Mouse (Mus musculus) mouse embryonic stem cell (cell line): ENCODE data around the gene Wdfy2.
"Not testable (repeated sequence)": the region's sequence is repeated elsewhere in the genome, so short reads cannot be mapped to it uniquely, and the experiment has no call there.

Experiments
- in situ Hi-C, 2 experiments: fragments of 300-500 bp; cut with MboI; formaldehyde crosslinking; loops; 1 replicate in 1 of 2; 3 replicates in 1 of 2; pipeline ENCODE4 v1.14.3; 2019 to 2020; ENCODE audit warnings: low sequenced_read_pairs in 2 of 2, low pct_unique_long_range_greater_than_20kb in 1 of 2, mixed read lengths in 1 of 2; ENCODE audit not compliant: unreplicated experiment in 1 of 2

Wdfy2 gene

DNA sequence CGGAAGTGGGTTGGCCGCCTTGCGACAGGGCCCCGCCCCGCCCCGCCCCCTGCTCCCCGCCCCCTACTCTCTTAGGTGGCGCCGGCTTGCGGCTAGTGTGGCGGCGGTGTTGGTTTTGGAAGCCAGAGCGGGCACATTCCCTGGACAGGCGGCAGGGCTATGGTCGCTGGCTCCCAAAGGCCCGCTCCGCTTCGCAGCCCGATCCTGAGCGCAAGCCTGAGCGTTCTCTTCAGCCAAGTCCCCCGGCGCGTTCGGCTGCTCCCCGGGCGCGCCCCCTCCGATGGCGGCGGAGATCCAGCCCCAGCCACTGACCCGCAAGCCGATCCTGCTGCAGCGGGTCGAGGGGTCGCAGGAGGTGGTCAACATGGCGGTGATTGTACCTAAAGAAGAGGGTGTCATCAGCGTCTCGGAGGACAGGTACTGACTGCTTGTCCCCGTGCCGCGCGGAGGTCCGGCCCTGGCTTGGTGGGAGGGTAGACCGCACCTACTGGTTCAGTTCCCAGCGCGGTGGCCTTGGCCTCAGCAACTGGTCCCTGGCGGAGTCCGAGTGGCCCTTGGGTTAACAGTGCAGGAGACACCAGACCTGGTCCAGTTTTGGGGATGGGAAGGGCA lies at the start of gene Wdfy2:
Gene Wdfy2 (plus strand): TSS at position 38 of the 612 bp plus-strand sequence.
- in situ Hi-C loops = no loop called here

DNA sequence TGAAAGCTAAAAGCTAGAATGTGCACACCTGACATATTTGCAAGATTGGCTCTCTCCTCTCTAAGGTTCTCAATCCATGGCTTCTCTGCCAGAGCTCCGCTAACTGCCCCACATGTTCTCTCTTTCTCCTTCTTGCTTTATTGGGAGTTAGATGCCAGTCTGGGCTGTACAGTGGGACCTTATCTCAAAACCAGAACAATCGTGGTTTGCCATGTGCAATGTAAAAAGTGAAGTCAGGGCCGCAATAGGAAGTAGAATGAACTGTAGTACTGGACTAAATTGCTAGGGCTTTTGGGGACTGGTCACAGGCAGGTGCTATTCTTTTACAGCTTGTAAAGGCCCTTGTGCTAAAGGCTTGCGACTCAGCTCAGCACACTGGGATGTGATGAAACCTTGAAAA lies 48.2 kb upstream of the Wdfy2 start:
- in situ Hi-C loops = no loop called here

GRCm38 (mm10) chr14:62795719-62796118 lies 41.8 kb upstream of the Wdfy2 start:
- in situ Hi-C loops = no loop called here

- in situ Hi-C loops = no loop called here
Observed at GRCm38 (mm10) chr14:62798608-62799101, 38.8 kb upstream of the Wdfy2 start.

- in situ Hi-C loops = no loop called here
Observed at GRCm38 (mm10) chr14:62800791-62801190, 36.7 kb upstream of the Wdfy2 start.

- in situ Hi-C loops = no loop called here
Observed at GRCm38 (mm10) chr14:62803204-62803603, 34.3 kb upstream of the Wdfy2 start.

- in situ Hi-C loops = no loop called here
Observed at GRCm38 (mm10) chr14:62806921-62807320, 30.6 kb upstream of the Wdfy2 start.

DNA sequence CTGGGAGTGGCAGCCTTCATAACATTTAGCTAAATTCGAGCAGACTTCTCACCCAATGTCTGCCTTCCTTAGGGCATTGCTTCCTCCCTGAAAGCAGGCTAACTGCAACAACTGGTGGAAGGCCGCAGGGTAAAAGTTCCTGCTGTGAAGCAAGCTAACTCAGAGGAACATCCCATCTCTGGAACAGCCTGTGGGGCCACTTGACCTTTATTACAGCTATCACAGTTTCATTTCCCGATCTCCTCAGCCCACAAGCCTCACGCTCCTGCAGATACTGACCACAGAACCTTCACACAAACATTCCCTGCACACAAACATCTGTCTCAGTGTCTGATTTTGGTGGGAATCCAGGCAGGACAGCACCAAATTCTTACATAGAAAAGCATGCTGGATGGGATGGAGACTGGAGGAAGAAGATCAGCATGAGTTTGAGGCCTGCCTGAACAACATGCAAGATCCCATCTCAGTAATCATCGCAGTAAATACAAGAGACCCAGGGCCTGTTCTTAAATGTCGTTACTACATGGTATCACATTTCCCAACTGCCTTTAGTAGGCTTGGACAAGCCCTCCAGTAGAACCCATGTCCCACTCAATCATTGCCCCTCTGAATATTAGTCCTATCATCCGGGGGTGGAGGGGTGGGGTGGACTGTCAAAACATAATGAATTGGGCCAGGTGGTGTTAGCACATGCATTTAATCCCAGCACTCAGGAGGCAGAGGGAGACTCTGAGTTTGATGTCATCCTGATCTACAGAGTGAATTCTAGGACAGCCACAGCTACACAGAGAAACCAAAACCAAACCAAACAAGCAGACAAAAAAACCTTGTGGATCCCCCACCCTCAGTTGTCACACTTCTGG lies 28.6 kb upstream of the Wdfy2 start:
- in situ Hi-C loops = no loop called here

- in situ Hi-C loops = no loop called here
Observed at GRCm38 (mm10) chr14:62812765-62813164, 24.7 kb upstream of the Wdfy2 start.

DNA sequence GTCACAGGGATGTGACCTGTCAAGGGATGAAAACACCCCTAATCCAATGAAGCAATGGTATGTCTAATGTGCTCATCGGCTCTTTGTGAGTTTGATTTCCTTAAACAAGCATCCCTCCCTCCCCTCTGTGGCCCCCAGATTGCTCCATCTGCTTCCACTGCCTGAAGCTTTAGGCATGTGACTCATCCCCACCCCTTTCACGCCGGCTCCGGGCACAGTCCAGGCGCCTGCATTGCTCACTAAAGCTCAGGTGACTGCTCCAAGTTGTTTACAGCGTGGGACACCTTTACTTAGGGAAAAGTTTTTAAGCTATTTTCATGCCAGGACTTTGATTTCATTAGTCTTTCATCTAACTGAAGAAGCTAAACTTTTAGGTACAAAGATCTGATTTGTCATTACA lies 22.9 kb upstream of the Wdfy2 start:
- in situ Hi-C loops = no loop called here

- in situ Hi-C loops = no loop called here
Observed at GRCm38 (mm10) chr14:62816827-62817226, 20.7 kb upstream of the Wdfy2 start.

GRCm38 (mm10) chr14:62825575-62826332 lies 11.7 kb upstream of the Wdfy2 start:
- in situ Hi-C loops = no loop called here

GRCm38 (mm10) chr14:62829291-62829690 lies 8.2 kb upstream of the Wdfy2 start:
- in situ Hi-C loops = no loop called here

DNA sequence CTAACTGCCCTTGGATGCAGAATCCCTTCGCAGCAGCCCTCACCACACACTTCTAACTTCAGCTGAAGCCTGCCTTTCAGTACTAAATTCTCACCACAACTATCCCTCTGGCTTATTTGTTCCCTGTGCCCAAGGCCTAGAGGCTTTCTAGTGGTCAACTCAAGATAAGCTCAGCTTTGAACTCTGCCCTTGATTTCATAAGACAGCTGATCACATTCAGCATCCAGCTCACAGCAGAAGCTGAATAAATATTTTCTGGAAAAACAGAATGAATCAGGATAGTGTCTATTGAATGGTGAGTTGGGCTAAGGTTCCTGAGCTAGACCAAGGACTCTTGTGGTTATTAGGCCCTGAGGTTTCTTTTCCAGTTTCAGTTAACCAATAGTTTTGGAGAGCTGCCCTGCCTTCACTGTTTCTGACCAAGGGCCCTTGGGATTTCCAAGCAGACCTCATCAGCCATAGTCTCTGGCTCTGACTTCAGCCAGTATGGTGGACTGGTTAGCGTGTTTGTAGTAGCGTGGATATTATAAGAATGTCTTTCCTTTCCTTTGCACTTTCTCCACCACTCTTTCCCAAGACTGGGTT lies 5.7 kb upstream of the Wdfy2 start:
- in situ Hi-C loops = no loop called here

DNA sequence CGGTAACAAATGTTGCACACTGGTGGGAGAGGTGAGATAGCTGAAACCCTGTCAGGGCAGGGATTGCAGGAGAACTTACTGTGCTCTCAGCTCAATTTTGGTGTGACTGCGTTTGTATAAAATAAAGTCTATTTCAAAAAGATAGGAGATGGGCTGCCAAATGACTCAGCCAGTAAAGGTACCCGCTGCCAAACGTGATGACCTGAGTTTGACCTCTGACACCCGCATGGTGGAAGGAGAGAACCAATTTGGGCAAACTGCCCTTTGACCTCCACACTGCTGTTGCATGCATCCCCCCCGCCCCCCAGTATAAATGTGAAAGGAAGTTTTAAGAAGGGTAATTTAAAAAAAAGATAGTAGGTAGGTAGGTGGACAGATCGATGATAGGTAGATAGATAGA lies 4.4 kb upstream of the Wdfy2 start:
- in situ Hi-C loops = no loop called here

GRCm38 (mm10) chr14:62833541-62833940 lies 3.9 kb upstream of the Wdfy2 start:
- in situ Hi-C loops = no loop called here

DNA sequence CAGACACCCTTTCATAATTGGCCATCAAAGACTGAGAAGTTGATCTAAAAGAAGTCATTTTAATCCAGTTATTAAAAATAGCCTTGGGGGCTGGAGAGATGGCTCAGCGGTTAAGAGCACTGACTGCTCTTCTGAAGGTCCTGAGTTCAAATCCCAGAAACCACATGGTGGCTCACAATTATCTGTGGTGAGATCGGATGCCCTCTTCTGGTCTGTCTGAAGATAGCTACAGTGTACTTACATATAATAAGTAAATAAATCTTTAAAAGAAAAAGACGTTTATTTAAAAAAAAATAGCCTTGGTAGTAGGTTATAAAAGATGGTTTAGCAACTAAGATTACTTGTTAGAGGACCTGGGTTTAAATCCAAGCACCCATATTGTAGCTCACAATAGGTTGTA lies 1.7 kb upstream of the Wdfy2 start:
- in situ Hi-C loops = not testable (repeated sequence)

- in situ Hi-C loops = no loop called here
Observed at GRCm38 (mm10) chr14:62836926-62837640, 395 bp upstream of the Wdfy2 start.
